Mouse (Mus musculus): ENCODE data around the gene Serpinb7.

Gene Serpinb7

DNA sequence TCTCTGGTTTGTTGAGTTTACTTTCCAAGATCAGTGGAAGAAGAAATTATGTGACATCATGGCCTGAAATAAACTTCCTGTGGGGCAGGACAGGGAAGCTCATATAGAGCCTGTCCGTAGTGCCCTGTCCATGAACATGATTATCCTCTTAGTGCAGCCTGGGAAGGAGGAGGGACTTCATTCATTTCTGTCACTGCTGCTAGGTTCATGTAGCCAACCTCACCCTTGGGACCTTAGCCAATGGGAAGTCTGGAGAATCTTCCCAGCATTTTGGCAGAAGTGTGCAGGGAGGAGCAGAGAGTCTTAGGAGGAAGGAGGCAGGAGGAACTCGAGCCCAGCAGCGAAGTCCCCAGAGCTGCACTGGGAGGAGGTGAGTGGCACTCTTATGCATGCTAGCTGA lies at the start of gene Serpinb7:
Gene Serpinb7, plus strand, starts transcription at position 301 of the 400 bp plus-strand sequence.
- no peak for DNase-seq

DNA sequence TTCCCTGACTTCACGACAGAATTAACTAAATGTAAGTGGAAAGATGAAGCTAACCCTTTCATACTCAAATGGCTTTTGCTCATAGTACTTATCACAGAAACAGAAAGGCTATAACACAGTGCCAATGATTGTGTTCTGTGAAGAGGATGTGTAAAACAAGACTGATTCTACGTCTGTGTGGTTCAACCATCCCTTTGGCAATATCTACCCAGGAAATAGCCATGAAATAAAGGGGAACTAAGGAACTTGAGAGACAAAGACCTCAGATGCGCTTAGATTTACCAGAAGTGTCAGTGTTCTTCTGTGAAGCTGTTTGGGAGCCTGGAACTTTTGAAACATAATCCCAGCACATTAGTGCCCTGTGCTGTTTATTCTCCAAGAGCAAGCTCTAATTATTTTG lies 49.1 kb upstream of the Serpinb7 start:
- DNase-seq: no peak

DNA sequence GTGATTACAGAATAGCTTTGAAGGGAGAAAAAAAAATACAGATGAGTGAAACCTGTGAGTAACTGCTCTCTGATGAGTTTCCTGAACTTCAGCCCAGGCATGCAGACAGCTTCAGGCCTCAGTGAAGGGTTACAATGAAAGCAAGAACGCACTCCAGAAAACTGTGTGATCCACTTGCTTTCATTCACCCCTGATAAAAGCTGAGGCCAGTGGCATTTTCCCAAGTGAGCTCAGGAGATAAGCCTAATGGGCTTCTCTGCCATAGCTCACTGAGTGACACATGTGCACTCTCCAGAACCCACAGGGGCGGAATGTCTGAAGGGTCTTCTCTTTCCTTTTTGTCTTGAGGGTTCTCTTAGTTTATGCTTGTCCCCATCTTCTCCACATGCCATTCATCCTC lies 48.3 kb upstream of the Serpinb7 start:
- DNase-seq: no peak

DNA sequence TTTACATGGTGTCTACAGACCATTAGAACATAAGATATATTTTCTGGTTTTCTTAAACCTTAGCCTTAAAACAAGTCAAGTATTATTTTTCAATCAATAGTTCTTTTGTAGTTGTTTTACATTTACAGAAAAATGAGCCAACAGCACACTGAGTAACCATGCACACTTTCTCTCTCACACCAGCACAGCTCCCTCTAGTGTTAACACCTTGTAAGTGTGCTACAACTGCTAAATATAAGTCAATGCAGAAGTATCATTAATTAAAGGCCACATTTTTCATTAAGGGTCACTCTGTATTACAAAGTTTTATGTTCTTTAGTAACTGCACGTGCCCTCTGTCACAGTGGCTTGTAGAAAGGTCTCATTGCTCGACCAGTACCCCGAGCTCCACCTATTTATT lies 46.4 kb upstream of the Serpinb7 start:
- DNase-seq: no peak

DNA sequence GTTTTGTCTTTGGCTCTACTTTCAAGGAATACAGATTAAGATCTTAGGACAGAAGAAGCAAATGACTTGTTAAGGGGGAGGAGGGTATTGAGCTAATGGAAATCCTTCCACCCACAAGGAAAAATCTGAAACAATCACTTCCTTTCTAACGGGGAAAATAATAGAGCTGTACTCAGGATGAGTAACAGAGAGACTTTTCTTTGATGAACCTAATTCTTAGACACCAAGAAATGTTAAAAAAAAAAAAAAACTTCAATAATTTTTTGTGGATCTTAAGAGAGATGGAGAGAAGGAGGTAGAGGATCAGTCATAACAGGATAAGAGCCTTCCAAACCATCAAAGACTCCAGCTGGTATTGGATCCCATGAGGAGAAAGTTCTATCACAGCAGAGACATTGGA lies 38.6 kb upstream of the Serpinb7 start, which contains the start of gene Serpinb11:
Gene Serpinb11, plus strand, starts transcription at position 301 of the 400 bp plus-strand sequence.
- DNase-seq: no peak

DNA sequence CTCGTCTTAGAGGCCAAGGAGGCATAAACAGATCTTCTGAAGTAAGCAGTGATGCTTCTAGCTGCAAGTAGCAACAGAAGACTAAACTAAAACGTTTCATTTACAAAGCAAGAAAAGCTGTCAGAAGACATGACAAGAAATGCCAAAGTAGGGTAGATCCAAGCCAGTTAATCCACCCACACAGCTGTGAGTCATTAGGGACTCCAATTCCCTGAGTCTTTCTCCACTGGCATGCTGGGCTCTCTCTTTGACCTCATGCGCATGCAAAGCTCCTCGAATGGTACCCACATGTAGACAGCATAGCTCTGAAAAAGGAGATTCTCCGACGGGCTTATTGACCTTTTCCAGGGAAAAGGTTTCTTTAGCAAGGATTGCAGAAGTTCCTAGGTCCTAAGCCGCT lies 33.5 kb upstream of the Serpinb7 start:
- DNase-seq: no peak

DNA sequence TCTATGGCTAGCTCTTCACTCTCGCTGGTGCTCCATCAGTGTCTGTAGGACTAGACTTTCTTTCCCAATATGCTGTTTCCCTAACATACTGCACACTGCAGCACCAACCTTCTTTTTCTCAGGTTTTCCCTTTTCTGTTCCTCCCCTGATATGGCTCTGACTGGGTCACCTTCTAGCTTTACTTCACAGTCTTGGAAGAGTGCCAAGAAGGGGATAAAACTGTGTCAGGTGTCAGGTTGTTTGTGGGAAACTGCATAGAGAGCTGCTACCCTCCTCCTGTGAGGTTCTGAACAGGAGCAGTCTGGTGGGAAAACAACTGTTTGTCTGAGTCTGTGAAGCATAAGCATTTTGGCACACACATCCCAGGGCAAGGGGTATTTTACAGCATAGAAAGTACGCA lies 30.5 kb upstream of the Serpinb7 start:
- DNase-seq: no peak

DNA sequence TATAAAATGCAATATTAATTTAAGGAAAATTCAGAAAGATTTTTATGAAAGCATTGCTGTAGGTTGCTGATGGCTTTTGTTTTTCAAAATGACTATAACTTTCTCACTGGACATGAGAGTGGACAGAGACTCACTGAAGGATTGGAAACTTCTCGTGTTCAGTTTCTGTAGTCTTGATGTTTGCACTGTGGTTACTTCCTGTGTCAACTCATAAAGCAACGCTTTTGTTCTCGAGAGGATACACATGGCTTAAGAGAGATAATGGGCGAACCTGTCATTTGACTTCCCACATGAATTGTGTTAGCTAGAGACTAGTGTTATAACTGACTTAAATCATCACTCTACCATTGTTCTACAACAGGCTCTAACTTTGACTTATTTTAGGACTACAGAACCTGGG lies 22.5 kb upstream of the Serpinb7 start:
- no peak for DNase-seq

DNA sequence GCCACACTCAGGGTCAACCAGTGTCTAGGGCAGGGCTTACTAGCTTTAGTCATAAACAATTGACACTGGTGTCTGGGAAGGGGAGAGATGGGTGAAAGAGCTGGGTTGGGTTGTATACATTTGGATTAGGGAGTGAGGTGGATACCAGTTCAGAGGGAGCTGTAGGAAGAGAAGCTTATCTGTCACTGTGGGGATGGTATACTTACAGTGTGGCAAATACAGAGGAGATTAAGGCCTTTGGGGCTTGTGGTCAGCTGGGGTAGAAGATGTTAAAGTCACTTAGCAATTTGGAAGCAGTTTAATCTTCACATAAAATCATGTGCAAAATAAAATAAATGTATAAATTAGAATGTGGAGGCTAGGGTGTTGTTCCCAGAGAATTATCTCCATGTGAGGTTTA lies 21.1 kb upstream of the Serpinb7 start:
- DNase-seq: no peak

DNA sequence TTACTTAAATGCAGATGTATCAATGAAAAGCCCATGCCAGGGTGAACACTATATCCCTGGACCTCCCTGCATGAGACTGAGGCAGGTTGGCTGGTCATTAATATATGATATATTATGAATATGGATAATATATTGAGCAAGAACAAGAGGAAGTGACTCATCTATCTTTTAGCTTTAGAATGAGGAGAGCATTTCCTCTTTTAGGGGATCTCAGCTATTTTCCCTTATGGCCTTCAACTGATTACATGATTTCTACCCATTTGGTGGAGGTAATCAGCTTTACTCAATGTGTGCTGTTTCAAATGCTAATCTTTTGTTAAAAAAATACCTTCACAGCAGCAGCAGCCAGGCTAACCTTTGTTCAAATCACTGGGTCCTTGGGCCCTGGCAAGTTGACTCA lies 18.0 kb upstream of the Serpinb7 start:
- no peak for DNase-seq

DNA sequence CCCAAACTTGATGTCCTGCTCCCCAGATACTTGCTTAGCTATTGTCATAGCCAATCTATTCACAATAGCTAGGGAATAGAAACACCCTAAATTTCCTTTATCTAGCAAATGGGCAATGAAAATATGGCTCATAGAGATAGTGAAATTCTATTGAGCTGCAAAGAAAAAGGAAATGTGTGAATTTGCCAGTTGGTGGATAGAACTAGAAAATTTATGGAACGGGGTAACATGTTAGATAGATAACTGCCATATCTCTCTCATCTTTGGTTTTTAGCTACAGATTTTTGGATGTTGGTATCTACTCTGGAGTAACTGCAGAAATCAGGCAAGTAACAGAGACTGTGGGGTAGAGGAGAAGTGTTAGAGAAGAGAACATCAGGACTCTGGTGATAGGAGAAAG lies 17.1 kb upstream of the Serpinb7 start:
- DNase-seq: no peak

DNA sequence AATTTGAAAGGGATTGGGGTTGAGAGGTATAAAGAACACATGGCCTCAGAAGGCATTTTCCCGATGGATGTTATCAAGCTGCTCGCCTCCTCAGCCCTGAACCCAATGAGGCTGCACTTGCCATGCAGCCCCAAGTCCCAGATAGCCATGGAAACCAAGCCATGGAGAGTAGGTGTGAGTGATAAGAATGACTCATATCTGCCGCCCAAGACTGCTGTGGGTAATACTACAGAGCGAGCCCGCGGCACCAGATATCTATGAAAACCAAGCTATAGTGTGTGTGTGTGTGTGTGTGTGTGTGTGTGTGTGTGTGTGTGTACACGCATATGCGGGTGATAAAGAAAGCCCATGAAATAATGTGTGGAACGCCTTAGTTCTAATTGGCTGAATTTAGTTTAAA lies 14.9 kb upstream of the Serpinb7 start:
- DNase-seq: peak; percentile 28

DNA sequence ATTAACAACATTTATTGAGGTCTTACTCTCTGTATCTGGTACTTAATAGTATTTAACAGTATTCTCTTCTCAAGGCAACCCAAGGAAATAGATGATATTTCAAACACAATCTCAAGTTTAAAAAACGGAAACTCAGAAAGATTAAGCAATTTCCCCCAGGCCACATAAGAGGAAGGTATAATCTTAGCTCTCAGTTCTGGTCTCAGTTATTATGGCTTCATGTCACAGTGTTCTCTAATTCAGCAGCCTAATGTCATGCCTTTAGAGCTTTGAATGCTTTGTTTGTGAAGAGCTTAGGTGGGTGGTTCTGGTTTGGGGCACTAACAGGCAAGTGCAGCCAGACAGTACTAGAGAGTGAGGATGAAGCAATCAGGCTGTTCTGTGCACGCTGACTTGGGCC lies 9.7 kb upstream of the Serpinb7 start:
- DNase-seq: no peak

DNA sequence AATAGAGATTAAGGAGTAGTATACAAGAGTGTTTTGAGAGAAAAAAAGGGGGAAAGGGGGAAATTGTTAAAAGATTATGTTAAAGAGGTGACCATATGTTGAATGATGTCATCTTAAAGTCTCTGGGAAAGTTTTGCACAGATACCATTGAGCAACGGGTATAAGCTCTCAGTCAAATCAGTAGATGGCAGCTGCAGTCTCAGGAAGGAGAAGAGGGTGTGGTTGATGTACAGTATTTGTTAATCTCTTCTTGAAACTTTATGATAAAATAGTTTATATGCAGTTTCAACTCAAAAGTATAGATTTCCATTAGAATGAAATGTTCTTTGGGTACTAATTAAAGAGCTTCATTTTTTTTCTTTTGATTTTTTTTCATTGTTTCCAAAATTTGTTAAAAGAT lies 2.0 kb upstream of the Serpinb7 start:
- no peak for DNase-seq

DNA sequence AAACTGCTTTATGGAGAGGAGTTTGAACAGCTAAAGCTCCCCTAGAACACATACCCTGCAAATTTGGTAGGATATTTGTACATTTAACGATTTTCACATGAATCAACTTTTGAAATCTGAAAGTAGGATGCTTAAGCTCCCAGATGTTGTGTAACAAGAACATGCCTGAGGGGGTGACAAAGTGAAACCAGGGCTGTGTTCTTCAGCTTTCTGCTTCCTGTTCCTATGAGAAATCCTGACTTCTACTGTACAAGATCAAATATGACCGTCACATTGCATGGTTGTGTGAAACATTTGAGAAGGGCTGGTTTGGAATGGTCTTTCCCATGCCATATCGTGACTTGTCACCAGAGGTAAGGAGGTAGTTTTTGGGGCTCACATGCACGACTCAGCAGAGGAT lies 2.6 kb downstream of the Serpinb7 start:
- no peak for DNase-seq

DNA sequence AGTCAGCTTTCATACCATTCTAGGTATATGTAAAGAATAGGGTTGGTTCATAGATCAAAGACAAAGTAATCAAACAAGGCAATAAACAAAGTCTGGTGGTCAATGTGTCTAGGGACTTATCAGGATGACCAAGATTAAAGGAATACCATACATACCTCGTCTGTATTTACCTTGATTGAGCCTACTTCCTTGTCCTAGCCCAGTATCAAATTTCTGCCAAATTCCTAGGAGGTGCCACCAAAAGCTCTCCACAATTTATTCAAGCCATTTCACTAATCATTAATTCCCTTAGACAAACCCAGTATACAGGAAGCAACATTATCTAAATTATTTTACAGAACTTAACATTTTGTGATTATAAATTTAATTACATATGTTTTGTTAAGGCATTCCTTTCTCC lies 15.2 kb downstream of the Serpinb7 start:
- DNase-seq: no peak

DNA sequence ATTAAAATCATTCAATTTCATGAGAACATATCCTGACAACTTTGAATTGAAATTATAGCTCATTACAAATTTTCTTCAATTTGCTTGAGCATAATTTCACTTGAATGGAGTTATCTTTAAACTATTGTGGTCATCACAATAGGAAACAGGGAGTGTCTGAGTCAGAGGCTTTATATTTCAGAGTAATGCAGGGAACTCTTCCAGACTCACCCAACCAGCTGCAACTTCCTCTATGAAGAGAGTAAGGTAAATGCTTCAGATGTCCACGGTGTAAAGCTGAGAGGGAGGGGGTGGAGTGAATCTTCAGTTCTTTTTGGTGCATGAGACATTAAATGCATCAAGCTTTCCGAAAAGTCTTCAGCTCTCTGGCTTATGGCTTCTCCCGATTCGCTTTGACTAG lies 23.0 kb downstream of the Serpinb7 start:
- no peak for DNase-seq

DNA sequence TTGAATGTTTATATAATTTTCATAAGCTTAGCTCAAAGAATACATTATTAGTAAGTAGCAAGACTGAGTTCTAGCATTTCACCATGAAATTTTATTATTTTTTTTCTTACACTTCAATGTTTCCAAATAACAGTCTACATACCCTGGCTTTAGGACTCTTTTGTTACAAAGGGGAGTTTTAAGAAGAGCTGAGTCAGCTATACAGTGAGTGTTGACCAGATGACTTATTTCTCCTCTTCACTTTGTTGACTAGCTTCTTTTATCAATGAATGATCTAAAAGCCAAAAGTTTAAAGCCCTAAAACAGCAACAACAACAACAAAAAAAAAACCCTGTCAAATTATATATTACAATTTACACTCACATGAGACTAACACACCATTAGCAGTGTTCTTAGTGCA lies 31.8 kb downstream of the Serpinb7 start:
- DNase-seq: no peak

DNA sequence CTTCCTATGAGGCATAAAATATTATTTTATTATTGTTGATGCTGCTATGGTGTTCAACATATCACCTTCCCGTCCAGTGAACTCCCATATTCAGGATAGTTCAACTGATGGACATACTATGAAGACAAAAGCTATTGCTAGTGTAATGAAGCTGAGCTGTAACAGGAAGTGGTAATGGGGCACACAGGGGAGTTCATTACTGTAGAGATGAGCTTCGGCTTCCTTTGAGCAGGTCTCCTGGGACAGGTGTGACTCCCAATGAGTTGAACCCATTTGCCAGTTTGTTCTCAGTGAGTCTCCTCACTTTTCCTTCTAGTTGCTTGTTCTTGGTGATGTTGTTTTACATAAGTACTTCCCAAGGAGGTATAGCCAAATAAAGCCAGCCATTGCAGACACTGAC lies 36.1 kb downstream of the Serpinb7 start:
- no peak for DNase-seq

DNA sequence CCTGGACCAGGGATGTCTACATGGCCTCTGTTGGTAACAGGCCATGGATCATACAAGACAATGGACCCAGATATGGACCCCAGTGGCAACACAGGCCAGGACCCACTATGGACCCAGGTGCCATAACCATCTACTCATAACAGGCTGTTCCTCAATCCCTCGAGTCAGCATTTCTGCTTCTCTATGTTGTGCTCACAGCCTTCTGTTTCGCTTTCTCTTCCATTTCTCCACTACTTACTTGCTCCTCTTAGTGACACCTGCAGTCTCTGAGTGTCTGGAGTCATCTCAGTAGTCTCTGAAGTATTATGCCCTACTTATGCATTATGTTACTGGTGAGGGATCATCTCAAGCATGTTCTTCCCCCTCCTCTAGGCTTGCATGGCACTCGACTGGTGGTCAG lies 40.0 kb downstream of the Serpinb7 start:
- no peak for DNase-seq

DNA sequence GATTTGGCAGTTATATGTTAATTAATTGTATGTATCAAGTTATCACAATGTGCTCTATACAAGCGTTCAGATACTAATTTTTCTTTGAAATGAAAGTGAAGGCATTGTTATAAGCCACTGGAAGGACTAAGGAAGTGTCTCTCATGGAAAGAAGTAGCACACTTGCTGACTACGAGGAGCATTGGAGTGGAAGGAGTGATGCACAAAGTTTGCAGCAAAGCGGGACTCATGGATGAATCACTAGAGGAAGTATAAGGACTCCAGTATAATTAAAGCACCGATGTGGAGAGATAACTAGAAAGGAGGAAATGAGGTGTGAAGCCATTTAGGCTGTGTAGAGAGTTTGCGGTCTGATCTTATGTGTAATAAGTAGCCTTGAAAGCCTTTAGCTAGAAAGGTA lies 45.9 kb downstream of the Serpinb7 start:
- DNase-seq: no peak

DNA sequence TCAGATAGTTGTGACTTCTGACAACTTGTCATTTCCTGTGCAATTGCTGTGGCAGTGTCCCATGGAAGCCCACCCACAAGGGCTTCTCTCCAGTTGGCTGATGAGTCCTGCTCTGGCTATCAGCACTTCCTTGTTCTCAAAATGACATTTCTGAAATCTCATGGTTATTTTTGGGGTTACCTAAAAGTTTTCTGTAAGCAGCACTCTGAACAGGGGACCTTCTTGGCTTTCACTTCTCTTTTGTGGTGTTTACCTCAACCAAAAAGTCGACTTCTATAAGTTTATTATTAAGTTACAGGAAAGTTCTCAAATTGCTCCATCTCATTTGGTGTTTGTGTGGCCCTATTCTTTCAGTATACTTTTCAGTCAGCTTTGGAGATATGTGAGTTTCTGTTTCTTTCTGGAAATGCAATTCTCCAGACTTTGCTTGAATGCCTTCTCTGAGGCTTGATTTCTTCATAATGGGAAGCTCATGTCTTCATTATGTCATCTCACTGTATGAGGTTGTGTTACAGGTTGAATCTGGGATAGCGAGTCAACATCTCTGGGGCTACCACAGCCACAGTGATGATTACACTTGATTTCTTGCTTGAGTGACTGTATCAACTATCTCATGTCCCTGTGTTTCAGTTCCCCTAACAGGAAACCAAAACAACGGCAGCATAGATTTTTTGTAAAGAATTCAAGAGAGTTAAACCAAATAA lies 47.9 kb downstream of the Serpinb7 start:
- no peak for DNase-seq

DNA sequence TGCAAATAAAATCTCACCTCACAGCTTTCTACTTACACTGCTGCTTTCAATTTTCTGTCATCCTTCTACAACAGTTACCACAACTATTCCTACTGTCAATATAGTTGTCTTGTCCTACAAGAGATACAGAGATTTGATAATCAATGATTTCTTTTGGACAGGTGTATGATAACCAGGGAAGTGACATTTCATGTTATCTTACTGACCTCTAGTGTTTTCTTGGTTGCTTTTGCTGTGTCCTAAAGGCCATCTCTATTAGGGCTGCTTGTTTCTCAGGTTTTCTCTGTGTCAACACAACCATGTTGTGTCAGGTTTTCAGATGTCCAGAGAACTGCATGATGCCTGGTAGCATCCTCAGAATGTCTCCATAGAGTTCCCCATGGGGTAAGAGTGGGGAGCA lies 80.5 kb downstream of the Serpinb7 start:
- no peak for DNase-seq

DNA sequence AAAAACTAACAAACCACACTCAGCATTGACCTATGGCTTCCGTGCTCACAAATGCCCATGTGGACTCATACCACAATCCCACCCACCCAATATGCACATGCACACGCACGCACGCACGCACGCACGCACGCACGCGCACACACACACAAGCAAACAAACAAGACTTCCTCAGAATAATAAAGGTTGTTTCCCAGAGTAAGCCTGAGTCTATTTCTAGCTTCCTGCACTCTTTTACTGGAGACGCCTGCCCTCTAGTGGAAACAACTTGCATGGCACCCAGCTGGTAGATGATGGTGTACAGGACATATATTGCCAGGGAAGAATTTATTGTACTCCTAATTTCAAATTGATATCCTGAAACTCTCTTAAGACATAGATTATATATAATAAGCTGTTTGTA lies 82.0 kb downstream of the Serpinb7 start:
- DNase-seq: peak; percentile 72

DNA sequence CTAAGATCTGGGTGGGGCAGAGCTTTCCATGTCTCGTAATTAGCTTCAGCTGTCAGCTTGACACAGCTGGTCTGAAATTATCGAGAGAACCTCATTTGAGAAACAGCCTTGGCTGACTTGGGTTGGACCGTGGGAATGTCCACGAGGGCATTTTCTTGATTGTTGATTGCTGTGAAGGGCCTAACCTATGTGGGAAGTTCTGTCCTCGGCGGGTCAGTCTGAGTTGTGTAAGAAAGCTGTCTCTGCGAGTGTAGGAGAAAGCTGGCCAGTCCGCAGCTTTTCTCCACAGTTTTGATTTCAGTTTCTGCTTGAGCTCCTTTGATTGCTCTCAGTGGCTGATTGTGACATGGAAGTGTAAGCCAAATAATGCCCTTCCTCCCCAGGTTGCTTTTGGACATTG lies 90.1 kb downstream of the Serpinb7 start:
- DNase-seq: no peak

DNA sequence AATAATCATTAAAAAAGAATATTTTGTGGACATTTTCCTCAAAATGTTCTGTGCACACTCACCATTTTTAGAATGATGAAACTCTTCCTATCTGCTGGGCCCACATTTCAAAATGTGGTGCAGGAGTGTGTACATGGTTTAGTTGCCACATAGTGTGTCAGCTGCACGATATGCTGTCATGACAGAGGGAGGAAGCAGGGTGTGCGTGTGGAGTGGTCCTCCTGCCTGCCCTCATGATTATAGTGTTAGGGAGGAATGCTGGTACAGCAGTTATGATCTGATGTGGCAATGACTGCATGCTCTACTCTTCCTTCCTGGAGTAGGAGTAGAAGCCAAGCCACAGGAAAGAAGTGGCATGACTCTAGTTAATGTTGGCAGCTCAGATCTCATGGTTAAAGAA lies 97.3 kb downstream of the Serpinb7 start:
- no peak for DNase-seq

Measured in right cerebral cortex, adult 18-20 months (tissue).